Mouse (Mus musculus) right cerebral cortex, postnatal 14 days (tissue): ENCODE results near the gene Cops7b.
"Not testable (repeated sequence)": the region's sequence is repeated elsewhere in the genome, so short reads cannot be mapped to it uniquely, and the experiment has no call there.

Experiments
- DNase-seq: peaks from one replicate; pipeline ENCODE4 v3.0.0; 2022

Gene Cops7b

GRCm38 (mm10) chr1:86582451-86583096 is at the start of gene Cops7b, which contains the start of gene Pde6d:
Cops7b (plus strand) TSS chr1:86582904.
Pde6d (minus strand) TSS chr1:86582629.
- peak; percentile 94 for DNase-seq

GRCm38 (mm10) chr1:86533411-86534130 is 49.1 kb upstream of the Cops7b start:
- peak; percentile 68 for DNase-seq

GRCm38 (mm10) chr1:86538383-86538782 is 44.3 kb upstream of the Cops7b start:
- peak; percentile 29 for DNase-seq

GRCm38 (mm10) chr1:86539583-86539982 is 43.1 kb upstream of the Cops7b start:
- DNase-seq, result not testable (repeated sequence)

GRCm38 (mm10) chr1:86542584-86542983 is 40.1 kb upstream of the Cops7b start:
- no peak for DNase-seq

- no peak for DNase-seq
Measured at GRCm38 (mm10) chr1:86546797-86547196, 35.9 kb upstream of the Cops7b start.

GRCm38 (mm10) chr1:86551299-86551698 is 31.4 kb upstream of the Cops7b start:
- no peak for DNase-seq

- DNase-seq, result no peak
Measured at GRCm38 (mm10) chr1:86551877-86552276, 30.8 kb upstream of the Cops7b start.

GRCm38 (mm10) chr1:86555665-86556064 is 27.0 kb upstream of the Cops7b start:
- DNase-seq, result no peak

GRCm38 (mm10) chr1:86557872-86558271 is 24.8 kb upstream of the Cops7b start:
- DNase-seq, result no peak

GRCm38 (mm10) chr1:86559232-86559631 is 23.5 kb upstream of the Cops7b start:
- DNase-seq, result no peak

- no peak for DNase-seq
Measured at GRCm38 (mm10) chr1:86562663-86563062, 20.0 kb upstream of the Cops7b start.

GRCm38 (mm10) chr1:86568409-86568808 is 14.3 kb upstream of the Cops7b start:
- no peak for DNase-seq

GRCm38 (mm10) chr1:86569292-86569860 is 13.3 kb upstream of the Cops7b start:
- no peak for DNase-seq

GRCm38 (mm10) chr1:86571381-86571780 is 11.3 kb upstream of the Cops7b start:
- no peak for DNase-seq

GRCm38 (mm10) chr1:86571941-86572340 is 10.8 kb upstream of the Cops7b start:
- DNase-seq, result no peak

- DNase-seq, result no peak
Measured at GRCm38 (mm10) chr1:86580426-86580825, 2.3 kb upstream of the Cops7b start.

- DNase-seq, result peak; percentile 26
Measured at GRCm38 (mm10) chr1:86581692-86582450, 833 bp upstream of the Cops7b start.

GRCm38 (mm10) chr1:86583709-86584108 is 1.0 kb downstream of the Cops7b start:
- DNase-seq, result no peak

GRCm38 (mm10) chr1:86586992-86587391 is 4.3 kb downstream of the Cops7b start:
- peak; percentile 84 for DNase-seq

- no peak for DNase-seq
Measured at GRCm38 (mm10) chr1:86594539-86594938, 11.8 kb downstream of the Cops7b start.

- DNase-seq, result no peak
Measured at GRCm38 (mm10) chr1:86595315-86595714, 12.6 kb downstream of the Cops7b start.

GRCm38 (mm10) chr1:86596512-86596911 is 13.8 kb downstream of the Cops7b start:
- no peak for DNase-seq
